Mouse (Mus musculus): ENCODE data around the gene Cog3.

Cog3 gene

DNA sequence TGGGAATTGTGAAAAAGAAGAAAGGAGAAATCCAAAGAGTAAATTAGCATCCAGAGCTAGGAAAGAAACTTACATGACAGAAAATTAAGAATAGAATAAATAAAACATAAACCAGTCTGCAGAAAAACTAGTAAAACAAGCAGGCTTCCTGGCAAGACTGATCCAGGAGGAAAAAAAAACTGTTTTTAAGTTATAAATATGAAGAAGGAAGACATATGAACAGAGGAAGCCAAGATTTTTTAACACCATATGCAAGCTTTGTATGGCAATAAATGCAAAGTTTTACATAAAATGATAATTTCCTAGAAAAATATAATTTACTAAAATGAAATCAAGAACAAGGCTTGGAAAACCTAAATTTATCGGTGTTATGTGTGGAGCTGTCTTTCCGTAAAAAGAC lies 63.9 kb downstream of the Cog3 start:
- no peak for DNase-seq

GRCm38 (mm10) chr14:75676316-75676715 lies 78.0 kb downstream of the Cog3 start:
- no peak for DNase-seq

DNA sequence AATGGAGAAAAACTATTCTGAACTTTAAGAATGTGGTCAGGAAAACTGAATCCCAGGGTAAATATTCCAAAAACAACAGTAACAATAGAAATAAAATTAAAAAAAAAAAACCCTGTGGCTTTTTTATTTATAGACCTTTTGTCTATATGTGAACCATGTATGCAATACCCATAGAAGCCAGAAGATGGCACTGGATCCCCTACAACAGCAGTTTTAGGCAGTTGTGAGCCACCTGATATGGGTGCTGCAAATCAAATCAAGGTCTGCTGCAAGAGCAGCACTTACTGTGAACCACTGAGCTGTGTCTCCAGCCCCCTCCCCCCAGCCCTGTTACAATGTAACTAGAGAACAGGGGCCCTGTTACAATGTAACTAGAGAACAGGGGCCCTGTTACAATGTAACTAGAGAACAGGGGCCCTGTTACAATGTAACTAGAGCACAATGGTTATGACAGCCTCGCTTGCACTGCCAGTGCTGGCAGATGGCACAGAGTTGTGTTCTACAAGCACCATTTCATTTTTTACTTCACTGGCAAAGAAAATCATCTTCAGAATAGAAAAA lies 85.2 kb downstream of the Cog3 start:
- no peak for DNase-seq

- DNase-seq, result no peak
Measured at GRCm38 (mm10) chr14:75665430-75666180, 88.7 kb downstream of the Cog3 start.

GRCm38 (mm10) chr14:75661548-75661947 lies 92.8 kb downstream of the Cog3 start:
- no peak for DNase-seq

GRCm38 (mm10) chr14:75660936-75661335 lies 93.4 kb downstream of the Cog3 start:
- no peak for DNase-seq

Data from B cell, adult 2 months (primary cell).